Mouse (Mus musculus): ENCODE results near the gene Ebf1. TPM values are rescaled to one million over a fixed set of nuclear protein-coding genes. Genes with fewer than 3 reads are reported as not detected.

The Ebf1 gene
- polyA plus RNA-seq, 1 experiment = 38.8 TPM

- no peak overlapping the region for H3K27ac ChIP-seq (replicated peaks; ENCODE audit: low read depth, low read length)
- no peak overlapping the region for H3K4me3 ChIP-seq (ENCODE audit: insufficient read depth, low read depth, low read length)
- H3K4me1 ChIP-seq (ENCODE audit: control insufficient read depth, insufficient read depth, insufficient read length, low read length) = peaks cover 11% of the 10 kb centered on the region
These were observed 159.4 kb downstream of the Ebf1 start for GRCm38 (mm10) chr11:44776556-44776955.

- peaks cover 8% of the 10 kb centered on the region for H3K4me1 ChIP-seq (ENCODE audit: control insufficient read depth, insufficient read depth, insufficient read length, low read length)
These were observed 160.5 kb downstream of the Ebf1 start for GRCm38 (mm10) chr11:44777331-44778310.

DNA sequence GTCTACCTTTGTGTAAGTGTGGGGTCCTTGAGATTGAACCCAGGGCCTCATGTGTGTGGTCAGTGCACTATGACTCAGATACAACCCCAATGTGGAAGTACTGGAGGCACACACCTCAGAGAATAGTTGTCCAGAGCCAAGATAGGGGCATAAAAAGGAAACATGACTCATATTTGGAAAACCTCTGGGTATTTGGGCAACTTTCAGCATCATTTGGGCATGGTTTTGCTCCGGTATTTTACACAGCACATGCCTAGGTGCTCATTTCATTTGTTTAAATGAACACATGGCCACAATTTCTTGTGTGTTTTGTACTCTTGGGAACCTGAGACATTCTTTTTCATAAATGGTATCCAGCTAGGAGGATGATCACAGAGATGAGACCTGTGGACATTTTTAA, 161.9 kb downstream of the Ebf1 start:
- Histone ChIP-seq H3K4me1 (ENCODE audit: control insufficient read depth, insufficient read depth, insufficient read length, low read length) (peaks cover 7% of the 10 kb centered on the region), H3K27ac (replicated peaks; ENCODE audit: low read depth, low read length) (no peak overlapping the region), H3K4me3 (ENCODE audit: insufficient read depth, low read depth, low read length) (no peak overlapping the region)

More at GRCm38 (mm10) chr11:44777331-44778310, 160.5 kb downstream of the Ebf1 start:
- Histone ChIP-seq H3K27ac (replicated peaks; ENCODE audit: low read depth, low read length) (no peak overlapping the region), H3K4me3 (ENCODE audit: insufficient read depth, low read depth, low read length) (no peak overlapping the region)

DNA sequence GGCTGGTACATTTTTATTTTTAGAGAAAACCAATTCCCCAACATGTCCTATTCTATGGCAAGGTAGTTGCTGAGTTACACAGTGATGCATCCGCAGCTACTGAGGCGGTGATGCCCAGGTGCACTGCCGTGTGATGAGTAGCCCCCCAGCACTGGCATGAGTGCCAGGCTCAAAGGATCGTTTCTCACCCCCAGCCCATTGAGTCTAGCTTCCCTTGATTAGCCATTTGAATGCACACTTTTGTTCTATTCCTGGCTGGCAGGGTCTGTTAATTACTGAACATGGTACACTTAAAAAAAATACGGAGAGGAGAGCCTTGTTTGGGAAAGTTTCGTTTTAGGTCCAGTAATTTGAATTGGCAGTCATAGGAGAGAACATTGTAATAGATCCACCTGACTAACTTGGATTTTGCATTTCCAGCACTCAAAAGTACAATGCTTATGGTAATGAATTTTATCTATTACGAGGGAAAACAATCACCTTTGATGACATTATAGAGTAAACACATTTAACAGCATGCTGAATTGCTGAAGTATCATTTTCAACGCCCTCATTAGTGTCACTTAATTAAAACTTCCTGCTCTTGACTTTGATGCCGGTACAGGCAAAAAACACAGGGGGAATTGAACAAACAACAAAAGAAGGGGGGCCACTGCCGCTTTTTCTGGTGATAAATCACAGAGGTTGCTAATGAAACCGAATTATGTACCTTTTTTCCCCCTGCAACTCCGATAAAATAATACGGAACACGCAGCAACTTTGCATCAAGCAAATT, 167.3 kb downstream of the Ebf1 start:
- Histone ChIP-seq H3K27ac (replicated peaks; ENCODE audit: low read depth, low read length) (peak overlapping the region; percentile 27), H3K4me3 (ENCODE audit: insufficient read depth, low read depth, low read length) (no peak overlapping the region)

GRCm38 (mm10) chr11:44785063-44785462, 167.9 kb downstream of the Ebf1 start:
- H3K4me1 ChIP-seq (ENCODE audit: control insufficient read depth, insufficient read depth, insufficient read length, low read length) = peaks cover 12% of the 10 kb centered on the region
- no peak overlapping the region for H3K4me3 ChIP-seq (ENCODE audit: insufficient read depth, low read depth, low read length)
- no peak overlapping the region for H3K27ac ChIP-seq (replicated peaks; ENCODE audit: low read depth, low read length)

More for the DNA sequence above, 167.3 kb downstream of the Ebf1 start:
- peaks cover 12% of the 10 kb centered on the region for H3K4me1 ChIP-seq (ENCODE audit: control insufficient read depth, insufficient read depth, insufficient read length, low read length)

DNA sequence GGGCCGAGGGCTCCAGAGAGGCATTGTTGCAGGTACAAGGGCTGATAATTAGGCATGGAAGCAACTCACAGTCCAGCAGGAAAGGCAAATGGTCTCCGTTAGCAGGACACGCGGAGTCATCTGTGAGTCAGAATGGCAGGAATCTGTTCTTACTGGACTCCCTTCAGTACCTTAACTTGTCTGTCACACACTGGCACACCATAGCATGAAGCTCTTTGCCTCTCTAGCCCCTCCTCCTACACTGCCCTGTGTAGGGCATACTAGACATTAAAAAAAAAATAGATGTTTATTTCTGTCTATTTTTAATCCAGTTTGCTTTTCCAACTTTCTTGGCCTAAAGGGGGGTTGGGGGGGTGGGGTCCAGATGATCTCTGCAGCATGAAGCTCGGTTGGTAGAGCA, 168.4 kb downstream of the Ebf1 start:
- Histone ChIP-seq H3K27ac (replicated peaks; ENCODE audit: low read depth, low read length) (no peak overlapping the region), H3K4me3 (ENCODE audit: insufficient read depth, low read depth, low read length) (no peak overlapping the region), H3K4me1 (ENCODE audit: control insufficient read depth, insufficient read depth, insufficient read length, low read length) (peaks cover 12% of the 10 kb centered on the region)

GRCm38 (mm10) chr11:44788003-44788402, 170.9 kb downstream of the Ebf1 start:
- peaks cover 25% of the 10 kb centered on the region for H3K4me1 ChIP-seq (ENCODE audit: control insufficient read depth, insufficient read depth, insufficient read length, low read length)
- H3K4me3 ChIP-seq (ENCODE audit: insufficient read depth, low read depth, low read length) = no peak overlapping the region
- H3K27ac ChIP-seq (replicated peaks; ENCODE audit: low read depth, low read length) = 0 out of 2 replicates have a peak overlapping the region, but pooled peaks have one; percentile 4

- no peak overlapping the region for H3K4me3 ChIP-seq (ENCODE audit: insufficient read depth, low read depth, low read length)
- H3K27ac ChIP-seq (replicated peaks; ENCODE audit: low read depth, low read length) = no peak overlapping the region
- H3K4me1 ChIP-seq (ENCODE audit: control insufficient read depth, insufficient read depth, insufficient read length, low read length) = peaks cover 35% of the 10 kb centered on the region; the same call in 1 of the 2 replicates
These were observed 175.7 kb downstream of the Ebf1 start for GRCm38 (mm10) chr11:44792816-44793215.

DNA sequence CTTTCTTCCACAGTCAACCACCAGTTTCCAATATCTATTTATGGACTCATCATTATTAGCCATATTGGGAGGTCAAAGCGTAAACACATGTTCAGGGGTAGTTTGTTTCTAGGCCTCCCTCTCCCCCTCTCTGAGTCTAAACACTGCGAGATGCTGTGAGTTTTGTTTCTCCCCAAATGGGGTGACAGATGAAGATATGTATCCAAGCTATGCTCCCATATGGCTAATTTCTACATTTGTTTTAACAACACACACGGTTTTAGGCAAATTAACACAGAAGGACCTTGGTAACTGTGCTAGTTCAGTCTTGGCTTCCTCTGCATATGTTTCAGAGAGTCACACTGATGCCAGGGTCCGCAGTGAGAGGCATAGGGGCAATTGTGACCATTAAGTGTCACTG, 177.8 kb downstream of the Ebf1 start:
- Histone ChIP-seq H3K4me3 (ENCODE audit: insufficient read depth, low read depth, low read length) (no peak overlapping the region), H3K27ac (replicated peaks; ENCODE audit: low read depth, low read length) (peak overlapping the region; percentile 42), H3K4me1 (ENCODE audit: control insufficient read depth, insufficient read depth, insufficient read length, low read length) (peaks cover 34% of the 10 kb centered on the region; the same call in 1 of the 2 replicates)

GRCm38 (mm10) chr11:44795767-44796166, 178.7 kb downstream of the Ebf1 start:
- Histone ChIP-seq H3K27ac (replicated peaks; ENCODE audit: low read depth, low read length) (peak overlapping the region; percentile 15; the same call in 1 of the 2 replicates), H3K4me1 (ENCODE audit: control insufficient read depth, insufficient read depth, insufficient read length, low read length) (peaks cover 34% of the 10 kb centered on the region; the same call in 1 of the 2 replicates), H3K4me3 (ENCODE audit: insufficient read depth, low read depth, low read length) (no peak overlapping the region)

GRCm38 (mm10) chr11:44798270-44798669, 181.2 kb downstream of the Ebf1 start:
- no peak overlapping the region for H3K27ac ChIP-seq (replicated peaks; ENCODE audit: low read depth, low read length)
- H3K4me3 ChIP-seq (ENCODE audit: insufficient read depth, low read depth, low read length) = no peak overlapping the region

GRCm38 (mm10) chr11:44804046-44804445, 186.9 kb downstream of the Ebf1 start:
- H3K27ac ChIP-seq (replicated peaks; ENCODE audit: low read depth, low read length) = no peak overlapping the region
- H3K4me1 ChIP-seq (ENCODE audit: control insufficient read depth, insufficient read depth, insufficient read length, low read length) = peaks cover 7% of the 10 kb centered on the region; the same call in 1 of the 2 replicates
- H3K4me3 ChIP-seq (ENCODE audit: insufficient read depth, low read depth, low read length) = no peak overlapping the region

More at GRCm38 (mm10) chr11:44798270-44798669, 181.2 kb downstream of the Ebf1 start:
- peaks cover 20% of the 10 kb centered on the region; the same call in 1 of the 2 replicates for H3K4me1 ChIP-seq (ENCODE audit: control insufficient read depth, insufficient read depth, insufficient read length, low read length)

DNA sequence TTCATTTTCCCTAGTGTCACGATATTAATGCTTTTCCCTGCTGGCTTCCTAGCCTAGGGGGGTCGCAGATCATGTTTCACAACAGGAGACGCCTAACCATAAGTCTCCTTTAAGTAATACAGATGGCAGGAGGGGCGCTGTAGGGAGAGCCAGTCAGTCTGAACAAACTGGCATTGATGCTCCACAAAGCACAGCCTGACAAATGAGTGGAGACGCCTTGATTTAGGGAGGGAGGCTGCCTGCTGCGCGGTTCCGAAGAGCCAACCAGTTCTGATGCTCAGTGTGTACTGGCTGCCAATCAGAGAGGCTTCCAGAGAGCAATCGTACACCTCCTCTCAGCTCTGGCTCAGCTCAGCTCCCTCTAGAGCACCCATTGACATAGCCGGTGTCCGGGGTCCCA, 189.5 kb downstream of the Ebf1 start:
- H3K4me3 ChIP-seq (ENCODE audit: insufficient read depth, low read depth, low read length) = no peak overlapping the region
- peaks cover 13% of the 10 kb centered on the region; the same call in 1 of the 2 replicates for H3K4me1 ChIP-seq (ENCODE audit: control insufficient read depth, insufficient read depth, insufficient read length, low read length)
- no peak overlapping the region for H3K27ac ChIP-seq (replicated peaks; ENCODE audit: low read depth, low read length)

DNA sequence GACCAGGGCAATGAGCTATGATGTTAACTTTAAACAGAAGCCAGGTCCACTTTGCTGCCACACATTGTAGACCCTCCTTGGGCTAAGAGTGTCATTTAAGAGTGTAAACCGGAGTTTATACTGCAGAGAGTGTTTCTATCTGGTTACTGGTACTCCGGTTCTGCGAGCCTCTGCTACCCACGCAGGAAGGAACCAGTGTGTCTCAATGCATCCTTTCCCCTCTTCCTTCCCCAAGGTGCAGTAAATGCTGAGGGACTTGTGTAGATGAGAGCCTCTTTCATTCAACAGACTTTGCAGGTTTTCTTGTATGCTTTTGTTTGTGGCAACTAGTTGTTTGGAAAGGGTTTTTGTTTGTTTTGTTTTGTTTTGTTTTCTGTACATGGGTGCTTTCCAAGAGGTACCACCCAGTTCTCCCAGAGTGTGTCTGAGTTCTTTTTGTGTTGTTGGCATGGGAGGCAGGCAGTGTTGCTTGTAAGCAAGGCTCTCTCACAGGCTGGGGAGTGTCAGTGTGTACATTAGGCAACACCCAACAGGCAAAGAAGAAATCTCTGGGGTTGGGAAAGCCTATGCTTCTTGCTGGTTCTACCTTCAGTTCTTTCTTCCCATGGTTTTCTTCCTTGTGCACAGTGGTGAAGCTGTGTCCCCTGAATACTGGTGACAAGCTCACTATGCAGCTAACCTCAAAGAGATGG, 191.9 kb downstream of the Ebf1 start:
- Histone ChIP-seq H3K4me1 (ENCODE audit: control insufficient read depth, insufficient read depth, insufficient read length, low read length) (peaks cover 20% of the 10 kb centered on the region), H3K4me3 (ENCODE audit: insufficient read depth, low read depth, low read length) (no peak overlapping the region), H3K27ac (replicated peaks; ENCODE audit: low read depth, low read length) (no peak overlapping the region)

Data from brown adipose tissue, adult 24 weeks (tissue).